Mouse (Mus musculus): ENCODE data around the gene Armh3.

Armh3 gene

GRCm38 (mm10) chr19:45997785-45998693 lies at the start of gene Armh3:
TSS of gene Armh3 (minus strand) at chr19:45998488.
- in situ Hi-C loops (cut with MboI, MseI) = loop anchor here in 1 of 2 experiments (5.0 to 10.0 kb wide), 2 partner anchors 44 to 1147 kb away; partner anchors contain the start of genes Calhm1 and Pprc1

GRCm38 (mm10) chr19:46047426-46047825 lies 49.1 kb upstream of the Armh3 start:
- in situ Hi-C loops (cut with MboI, MseI) = loop anchor here in 1 of 2 experiments (10.0 to 25.0 kb wide), 2 partner anchors 63 to 1785 kb away; no protein-coding TSS in a partner anchor

GRCm38 (mm10) chr19:46046621-46047025 lies 48.3 kb upstream of the Armh3 start:
- in situ Hi-C loops (cut with MboI, MseI) = loop anchor here in 1 of 2 experiments (10.0 to 25.0 kb wide), 2 partner anchors 62 to 1784 kb away; no protein-coding TSS in a partner anchor

GRCm38 (mm10) chr19:46045696-46046311 lies 47.5 kb upstream of the Armh3 start:
- in situ Hi-C loops (cut with MboI, MseI) = loop anchor here in 1 of 2 experiments (10.0 to 25.0 kb wide), 2 partner anchors 61 to 1784 kb away; no protein-coding TSS in a partner anchor

- in situ Hi-C loops (cut with MboI, MseI) = loop anchor here (5.0 to 25.0 kb wide), 3 partner anchors 48 to 1783 kb away; partner anchors contain the start of gene Armh3 (in 1 of the 2)
These were observed 46.9 kb upstream of the Armh3 start, which contains the start of gene Ldb1 for GRCm38 (mm10) chr19:46044993-46045695. TSS of gene Ldb1 (minus strand) at chr19:46045214.

- in situ Hi-C loops (cut with MboI, MseI) = loop anchor here (5.0 to 25.0 kb wide), 3 partner anchors 47 to 1782 kb away; partner anchors contain the start of gene Armh3 (in 1 of the 2)
These were observed 46.1 kb upstream of the Armh3 start, which contains the start of gene Pprc1 for GRCm38 (mm10) chr19:46044271-46044992. TSS of gene Pprc1 (plus strand) at chr19:46044886.

GRCm38 (mm10) chr19:46043380-46043779 lies 45.1 kb upstream of the Armh3 start:
- in situ Hi-C loops (cut with MboI, MseI) = loop anchor here (5.0 to 25.0 kb wide), 3 partner anchors 46 to 1781 kb away; partner anchors contain the start of gene Armh3 (in 1 of the 2)

GRCm38 (mm10) chr19:46042476-46043011 lies 44.3 kb upstream of the Armh3 start:
- in situ Hi-C loops (cut with MboI, MseI) = loop anchor here (5.0 to 25.0 kb wide), 3 partner anchors 45 to 1780 kb away; partner anchors contain the start of gene Armh3 (in 1 of the 2)

- in situ Hi-C loops (cut with MboI, MseI) = loop anchor here (5.0 to 25.0 kb wide), 3 partner anchors 45 to 1780 kb away; partner anchors contain the start of gene Armh3 (in 1 of the 2)
These were observed 43.7 kb upstream of the Armh3 start for GRCm38 (mm10) chr19:46041933-46042475.

GRCm38 (mm10) chr19:46041299-46041932 lies 43.1 kb upstream of the Armh3 start:
- in situ Hi-C loops (cut with MboI, MseI) = loop anchor here (5.0 to 25.0 kb wide), 3 partner anchors 44 to 1779 kb away; partner anchors contain the start of gene Armh3 (in 1 of the 2)

- in situ Hi-C loops (cut with MboI, MseI) = loop anchor here (5.0 to 25.0 kb wide), 3 partner anchors 43 to 1778 kb away; partner anchors contain the start of gene Armh3 (in 1 of the 2)
These were observed 42.0 kb upstream of the Armh3 start for GRCm38 (mm10) chr19:46040149-46040902.

- in situ Hi-C loops (cut with MboI, MseI) = loop anchor here in 1 of 2 experiments (25.0 kb wide), 1 partner anchor 1777 kb away; no protein-coding TSS in a partner anchor
These were observed 41.2 kb upstream of the Armh3 start for GRCm38 (mm10) chr19:46039478-46039877.

- in situ Hi-C loops (cut with MboI, MseI) = loop anchor here in 1 of 2 experiments (25.0 kb wide), 1 partner anchor 1777 kb away; no protein-coding TSS in a partner anchor
These were observed 40.6 kb upstream of the Armh3 start for GRCm38 (mm10) chr19:46038851-46039260.

- in situ Hi-C loops (cut with MboI, MseI) = loop anchor here in 1 of 2 experiments (25.0 kb wide), 1 partner anchor 1776 kb away; no protein-coding TSS in a partner anchor
These were observed 39.9 kb upstream of the Armh3 start for GRCm38 (mm10) chr19:46037925-46038850.

- in situ Hi-C loops (cut with MboI, MseI) = loop anchor here in 1 of 2 experiments (25.0 kb wide), 1 partner anchor 1775 kb away; no protein-coding TSS in a partner anchor
These were observed 39.1 kb upstream of the Armh3 start for GRCm38 (mm10) chr19:46037243-46037924.

Measured in T-helper 17 cell (primary cell).